Mouse (Mus musculus) activated CD4-positive, CD25-positive, alpha-beta regulatory T cell, adult 4 months (primary cell): ENCODE data around the gene Ccnd2. TPM values are rescaled to one million over a fixed set of nuclear protein-coding genes. Genes with fewer than 3 reads are reported as not detected.

Experiments
- ATAC-seq: one replicate; pipeline ENCODE4 v1.8.0; 2017
- polyA plus RNA-seq, 2 experiments: library from polyadenylated mRNA; unstranded; fragments of 100-300 nt; shearing (Covaris generic); gene quantifications; one replicate each; pipeline ENCODE4 v1.2.1; 2017

Gene Ccnd2
- 100 to 1,000 TPM; 863 to 906 TPM for polyA plus RNA-seq

GRCm38 (mm10) chr6:127152106-127152951, at the start of gene Ccnd2:
Gene Ccnd2, minus strand, starts transcription at chr6:127152193.
- peak; percentile 50 for ATAC-seq

- no peak for ATAC-seq
Measured at GRCm38 (mm10) chr6:127196985-127197384, 45.0 kb upstream of the Ccnd2 start.

GRCm38 (mm10) chr6:127181296-127181695, 29.3 kb upstream of the Ccnd2 start:
- ATAC-seq, result no peak

- ATAC-seq, result no peak
Measured at GRCm38 (mm10) chr6:127179056-127179759, 27.2 kb upstream of the Ccnd2 start.

- no peak for ATAC-seq
Measured at GRCm38 (mm10) chr6:127177962-127178361, 26.0 kb upstream of the Ccnd2 start.

GRCm38 (mm10) chr6:127177441-127177840, 25.4 kb upstream of the Ccnd2 start:
- ATAC-seq, result no peak

- ATAC-seq, result no peak
Measured at GRCm38 (mm10) chr6:127172461-127172860, 20.5 kb upstream of the Ccnd2 start.

- no peak for ATAC-seq
Measured at GRCm38 (mm10) chr6:127170734-127171133, 18.7 kb upstream of the Ccnd2 start.

- no peak for ATAC-seq
Measured at GRCm38 (mm10) chr6:127165663-127166062, 13.7 kb upstream of the Ccnd2 start.

- no peak for ATAC-seq
Measured at GRCm38 (mm10) chr6:127162842-127163241, 10.8 kb upstream of the Ccnd2 start.

- no peak for ATAC-seq
Measured at GRCm38 (mm10) chr6:127157321-127157720, 5.3 kb upstream of the Ccnd2 start.

GRCm38 (mm10) chr6:127155468-127155867, 3.5 kb upstream of the Ccnd2 start:
- ATAC-seq, result peak; percentile 9

GRCm38 (mm10) chr6:127154708-127155268, 2.8 kb upstream of the Ccnd2 start:
- ATAC-seq, result peak; percentile 16

GRCm38 (mm10) chr6:127153972-127154707, 2.1 kb upstream of the Ccnd2 start:
- no peak for ATAC-seq

GRCm38 (mm10) chr6:127153296-127153800, 1.4 kb upstream of the Ccnd2 start:
- no peak for ATAC-seq

GRCm38 (mm10) chr6:127151565-127152105, 358 bp downstream of the Ccnd2 start:
- ATAC-seq, result peak; percentile 19

GRCm38 (mm10) chr6:127150663-127151564, 1.1 kb downstream of the Ccnd2 start:
- peak; percentile 19 for ATAC-seq

GRCm38 (mm10) chr6:127149944-127150662, 1.9 kb downstream of the Ccnd2 start:
- ATAC-seq, result no peak

- peak; percentile 12 for ATAC-seq
Measured at GRCm38 (mm10) chr6:127149303-127149943, 2.6 kb downstream of the Ccnd2 start.
